Mouse (Mus musculus) retina, adult 2 months (tissue): ENCODE data around the gene Cetn4.

Source experiments
- DNase-seq: peaks from one replicate; pipeline ENCODE4 v3.0.0-alpha.2; 2012; ENCODE audit warnings: low read depth, low spot score

Cetn4 gene

GRCm38 (mm10) chr3:37302685-37303084 lies 9.8 kb downstream of the Cetn4 start:
- DNase-seq: no peak

GRCm38 (mm10) chr3:37299470-37299869 lies 13.0 kb downstream of the Cetn4 start:
- DNase-seq: no peak

GRCm38 (mm10) chr3:37292654-37293053 lies 19.9 kb downstream of the Cetn4 start:
- DNase-seq: no peak

GRCm38 (mm10) chr3:37291929-37292328 lies 20.6 kb downstream of the Cetn4 start:
- DNase-seq: no peak

GRCm38 (mm10) chr3:37290881-37291541 lies 21.5 kb downstream of the Cetn4 start:
- no peak for DNase-seq

GRCm38 (mm10) chr3:37289237-37289636 lies 23.3 kb downstream of the Cetn4 start:
- DNase-seq: no peak

- no peak for DNase-seq
These were observed 29.3 kb downstream of the Cetn4 start for GRCm38 (mm10) chr3:37283234-37283633.

GRCm38 (mm10) chr3:37282299-37282922 lies 30.1 kb downstream of the Cetn4 start:
- no peak for DNase-seq

- DNase-seq: no peak
These were observed 31.6 kb downstream of the Cetn4 start for GRCm38 (mm10) chr3:37280871-37281270.

- no peak for DNase-seq
These were observed 32.3 kb downstream of the Cetn4 start for GRCm38 (mm10) chr3:37280221-37280620.

- no peak for DNase-seq
These were observed 37.8 kb downstream of the Cetn4 start for GRCm38 (mm10) chr3:37274661-37275060.

GRCm38 (mm10) chr3:37273092-37273491 lies 39.4 kb downstream of the Cetn4 start:
- DNase-seq: no peak

GRCm38 (mm10) chr3:37271209-37271608 lies 41.3 kb downstream of the Cetn4 start:
- no peak for DNase-seq

GRCm38 (mm10) chr3:37269926-37270325 lies 42.6 kb downstream of the Cetn4 start:
- no peak for DNase-seq

- DNase-seq: no peak
These were observed 44.2 kb downstream of the Cetn4 start for GRCm38 (mm10) chr3:37268338-37268737.

- no peak for DNase-seq
These were observed 53.0 kb downstream of the Cetn4 start for GRCm38 (mm10) chr3:37259331-37259999.

GRCm38 (mm10) chr3:37257776-37258175 lies 54.7 kb downstream of the Cetn4 start:
- DNase-seq: no peak
